Mouse (Mus musculus) kidney, postnatal 14 days (tissue): Measurements from ENCODE around the gene Tspoap1.

Experiments
- DNase-seq: peaks from one replicate; pipeline ENCODE4 v3.0.0; 2022; ENCODE audit warnings: mixed read lengths

The Tspoap1 gene

DNA sequence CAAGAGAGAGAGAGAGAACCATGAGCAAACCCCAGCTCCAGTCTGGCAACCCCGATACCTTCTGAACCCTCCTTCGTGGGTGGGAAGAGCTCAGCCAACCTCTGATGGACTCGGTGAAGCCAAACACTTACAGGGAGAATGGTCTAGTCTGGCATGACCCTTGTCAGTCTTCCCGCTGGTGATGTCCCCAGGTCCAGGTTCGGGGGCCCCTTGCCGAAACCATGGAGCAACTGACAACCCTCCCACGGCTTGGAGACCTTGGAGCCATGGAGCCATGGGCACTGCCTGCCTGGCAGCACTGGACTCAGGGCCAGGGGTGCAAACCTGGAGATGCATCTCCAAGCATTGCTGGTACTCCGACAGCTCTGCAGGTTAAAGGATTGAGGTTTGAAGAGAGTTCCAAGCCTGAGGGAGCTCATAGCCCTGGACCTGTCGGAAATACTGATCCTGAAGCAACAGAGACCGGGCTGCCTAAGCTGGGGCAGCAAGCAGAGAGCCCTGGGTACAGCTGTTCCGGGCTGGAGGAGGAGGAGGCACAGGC, 910 bp downstream of the Tspoap1 start:
- DNase-seq, result no peak

DNA sequence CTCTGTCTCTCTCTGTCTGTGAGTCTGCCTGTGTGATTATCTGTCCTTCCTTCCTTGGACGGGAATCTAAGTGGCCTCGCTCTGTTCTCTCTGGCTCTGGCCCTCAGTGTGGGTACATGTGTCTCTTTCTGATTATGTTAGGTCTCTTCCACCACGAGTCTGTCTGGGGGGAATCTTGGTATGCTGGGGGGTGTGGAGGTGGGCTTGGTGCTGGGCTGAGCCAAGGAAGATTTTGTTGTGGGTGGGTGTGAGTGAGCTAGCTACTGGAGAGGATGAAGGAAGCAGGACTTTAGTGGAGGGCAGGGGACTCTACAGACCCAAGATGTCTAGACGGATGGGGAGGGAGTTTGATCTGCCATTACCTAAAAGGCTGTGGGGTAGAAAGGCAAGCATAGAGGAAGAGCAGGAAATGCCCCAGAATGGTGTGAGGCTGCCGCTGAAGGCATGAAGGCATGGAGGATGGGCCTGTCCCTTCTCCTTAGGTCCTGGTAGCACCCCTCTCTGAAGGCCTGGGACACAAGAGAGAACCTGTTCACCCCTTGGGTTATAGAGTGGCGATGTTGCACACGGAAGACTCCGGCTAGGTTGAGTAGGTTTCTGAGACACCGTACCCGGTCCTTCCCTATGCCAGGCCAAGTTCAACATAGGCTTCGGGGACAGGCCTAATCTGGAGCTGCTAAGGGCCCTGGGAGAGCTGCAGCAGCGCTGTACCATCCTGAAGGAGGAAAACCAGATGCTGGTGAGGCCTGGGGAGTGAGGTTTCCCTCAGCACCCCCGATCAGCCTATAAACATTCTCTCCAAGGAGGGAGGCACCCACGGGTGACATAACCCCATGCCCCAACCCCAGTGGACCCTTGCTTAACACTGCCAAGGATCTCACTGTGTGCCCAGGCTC, 1.7 kb downstream of the Tspoap1 start:
- DNase-seq, result no peak

DNA sequence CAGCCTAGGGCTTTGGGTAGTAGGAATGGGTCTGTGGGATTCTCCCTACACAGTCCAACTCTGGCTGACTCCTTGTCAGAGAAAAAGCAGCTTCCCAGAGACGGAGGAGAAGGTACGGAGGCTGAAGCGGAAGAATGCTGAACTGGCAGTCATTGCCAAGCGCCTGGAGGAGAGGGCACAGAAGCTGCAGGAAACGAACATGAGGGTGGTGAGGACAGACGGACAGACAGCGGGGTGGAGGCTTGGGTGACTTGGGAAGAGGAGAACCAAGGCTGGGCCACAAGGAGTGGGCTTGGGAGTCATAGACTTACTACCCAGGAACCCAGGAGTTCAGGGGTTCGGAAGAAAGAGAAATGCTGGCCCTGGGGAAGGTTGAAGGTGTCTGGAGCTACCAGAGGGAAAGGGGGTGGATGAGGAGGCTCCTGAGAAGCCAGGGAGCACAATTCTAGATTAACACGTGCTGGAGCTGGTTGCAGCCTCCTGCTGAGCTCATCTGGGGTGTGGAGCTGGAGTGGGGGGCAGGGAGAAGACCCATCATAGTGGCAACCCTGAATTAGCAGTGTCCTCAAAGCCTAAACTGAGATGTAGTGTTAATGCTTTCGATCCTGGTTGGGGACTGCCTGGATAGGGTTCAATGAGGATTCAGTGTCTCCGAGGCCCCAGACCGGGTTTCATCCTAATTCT, 2.5 kb downstream of the Tspoap1 start:
- no peak for DNase-seq

DNA sequence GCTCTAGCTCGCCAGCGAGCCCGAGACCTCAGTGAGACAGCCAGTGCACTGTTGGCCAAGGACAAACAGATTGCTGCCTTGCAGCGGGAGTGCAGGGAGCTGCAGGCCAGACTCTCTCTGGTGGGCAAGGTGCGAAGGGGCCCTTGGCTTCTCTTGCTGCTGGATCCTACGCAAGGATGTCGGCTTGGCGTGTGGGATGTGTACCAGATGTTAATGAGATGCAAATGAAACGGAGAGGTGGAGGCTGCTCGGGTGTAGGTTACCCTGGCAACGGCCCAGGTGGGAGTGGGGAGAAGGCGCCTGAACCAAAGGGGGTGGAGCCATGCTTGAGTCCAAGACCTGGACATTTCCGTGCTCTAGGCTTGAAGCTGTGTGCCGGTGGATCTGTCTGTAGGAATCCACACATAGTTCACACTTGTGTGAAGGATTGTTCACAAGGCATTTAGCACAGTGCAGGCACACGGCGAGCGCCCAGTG, 3.2 kb downstream of the Tspoap1 start:
- peak; percentile 68 for DNase-seq

DNA sequence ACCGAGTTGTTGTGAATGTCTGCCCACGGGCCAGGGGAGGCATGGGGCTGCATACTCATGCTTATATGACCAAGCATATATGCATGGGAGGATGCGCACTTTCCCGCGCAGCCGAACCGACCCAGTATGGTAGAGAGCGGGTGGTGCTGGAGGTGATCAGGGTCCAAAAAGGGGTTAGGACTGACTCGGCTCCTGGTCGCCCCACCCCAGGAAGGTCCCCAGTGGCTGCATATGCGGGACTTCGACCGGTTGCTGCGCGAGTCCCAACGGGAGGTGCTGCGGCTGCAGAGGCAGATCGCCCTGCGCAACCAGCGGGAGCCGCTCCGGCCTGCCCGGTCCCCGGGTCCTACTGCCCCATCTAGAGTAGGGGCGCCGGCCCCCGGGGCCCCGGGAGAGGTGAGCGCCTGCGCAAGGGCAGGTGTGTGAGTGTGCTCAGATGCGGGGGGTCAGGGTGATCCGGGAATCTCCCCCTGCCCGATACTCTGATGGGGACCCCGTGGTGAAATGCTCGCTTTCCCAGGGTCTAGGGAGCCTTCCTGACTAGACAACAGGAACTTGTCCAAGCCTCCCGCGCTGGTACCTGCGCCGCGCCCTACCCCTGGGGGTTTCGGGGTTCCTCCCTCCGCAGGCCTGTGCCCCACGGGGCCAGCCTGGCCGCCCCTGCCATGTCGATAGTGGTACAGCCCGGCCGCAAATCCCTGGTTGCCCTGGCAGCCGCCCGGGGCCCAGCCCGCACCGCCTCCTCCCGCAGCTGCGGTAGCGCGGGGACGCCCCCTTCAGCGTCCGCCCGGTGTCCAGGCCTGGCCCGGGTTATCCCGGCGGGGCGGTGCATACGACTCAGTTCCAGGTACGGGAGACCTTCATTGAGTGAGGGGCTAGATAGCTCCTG, 3.9 kb downstream of the Tspoap1 start:
- DNase-seq, result peak; percentile 33

DNA sequence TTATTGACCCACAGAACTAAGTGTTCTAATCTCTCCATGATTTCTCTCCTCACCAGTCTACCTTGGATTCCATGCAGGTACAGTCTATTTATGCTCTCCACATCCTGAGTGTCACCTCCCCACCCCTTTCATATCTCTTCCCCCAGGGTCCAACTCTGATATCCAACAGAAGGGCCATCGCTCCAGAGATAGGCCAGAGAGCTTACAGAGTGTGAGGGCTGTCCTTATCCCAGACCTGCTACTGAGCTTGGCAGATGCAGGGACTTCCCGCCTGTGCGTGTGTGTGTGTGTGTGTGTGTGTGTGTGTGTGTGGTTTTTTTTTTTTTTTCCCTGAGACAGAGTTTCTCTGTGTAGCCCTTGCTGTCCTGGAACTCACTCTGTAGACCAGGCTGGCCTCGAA, 8.4 kb downstream of the Tspoap1 start:
- no peak for DNase-seq

DNA sequence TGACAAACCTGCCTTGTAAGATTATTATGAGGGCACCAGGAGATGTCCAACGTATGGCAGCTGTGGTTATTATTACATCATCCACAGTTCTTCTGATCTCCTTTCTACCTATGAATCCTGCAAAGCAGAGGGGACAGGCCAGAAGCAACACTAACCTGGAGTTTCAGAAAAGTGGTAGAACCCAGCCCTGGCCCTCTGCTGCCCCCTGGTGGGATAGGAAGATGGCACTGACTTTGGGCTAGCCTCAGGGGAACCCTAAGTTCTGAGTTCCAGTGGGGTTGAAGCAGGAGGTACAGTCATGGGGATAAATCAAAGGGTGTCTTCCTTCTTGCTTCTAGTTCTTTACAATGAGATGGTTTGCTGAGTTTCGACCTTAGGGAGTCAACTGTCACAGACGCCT, 10.6 kb downstream of the Tspoap1 start:
- peak; percentile 70 for DNase-seq

DNA sequence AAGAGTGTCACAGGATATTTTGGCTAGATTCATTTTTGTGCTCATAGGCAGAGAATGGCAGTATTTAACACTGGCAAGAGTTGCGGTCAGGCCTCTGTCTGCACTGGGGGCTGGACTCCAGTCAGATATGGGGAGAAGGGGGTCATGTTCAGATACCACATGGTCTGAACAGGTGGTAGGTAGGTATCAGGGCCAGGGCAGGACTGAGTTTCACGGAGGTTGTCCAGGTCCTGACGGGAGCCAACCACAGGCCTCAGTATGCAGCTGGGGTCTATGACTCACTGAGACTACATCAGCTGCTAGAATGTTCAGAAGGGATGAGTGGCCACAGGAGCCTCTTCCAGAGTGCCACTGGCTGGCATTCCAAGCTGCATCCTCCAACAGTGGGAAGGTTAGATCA, 12.0 kb downstream of the Tspoap1 start:
- DNase-seq, result no peak

DNA sequence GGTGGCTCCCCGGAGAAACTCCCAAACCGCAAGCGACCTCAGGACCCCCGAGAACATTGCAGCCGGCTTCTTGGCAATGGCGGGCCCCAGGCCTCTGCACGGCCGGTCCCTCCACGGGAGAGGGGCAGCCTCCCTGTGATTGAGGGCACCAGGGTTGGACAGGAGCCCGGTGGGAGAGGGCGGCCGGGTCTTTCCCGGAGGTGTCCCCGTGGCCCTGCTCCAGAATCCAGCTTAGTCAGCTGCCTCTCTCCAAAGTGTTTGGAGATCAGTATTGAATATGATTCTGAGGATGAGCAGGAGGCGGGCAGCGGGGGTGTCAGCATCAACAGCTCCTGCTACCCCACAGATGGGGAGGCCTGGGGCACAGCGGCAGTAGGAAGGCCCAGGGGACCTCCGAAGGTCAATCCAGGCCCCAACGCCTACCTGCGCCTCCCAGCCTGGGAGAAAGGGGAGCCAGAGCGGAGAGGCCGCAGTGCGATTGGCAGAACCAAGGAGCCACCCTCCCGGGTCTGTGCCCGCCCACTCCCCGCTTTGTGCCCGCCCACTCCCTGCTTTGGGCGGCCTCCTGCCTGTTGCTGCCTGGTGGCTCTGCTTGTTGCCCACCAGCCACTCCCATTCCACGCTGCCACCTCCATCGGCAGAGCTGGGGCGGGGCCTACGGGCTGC, 17.9 kb downstream of the Tspoap1 start:
- DNase-seq, result peak; percentile 90

DNA sequence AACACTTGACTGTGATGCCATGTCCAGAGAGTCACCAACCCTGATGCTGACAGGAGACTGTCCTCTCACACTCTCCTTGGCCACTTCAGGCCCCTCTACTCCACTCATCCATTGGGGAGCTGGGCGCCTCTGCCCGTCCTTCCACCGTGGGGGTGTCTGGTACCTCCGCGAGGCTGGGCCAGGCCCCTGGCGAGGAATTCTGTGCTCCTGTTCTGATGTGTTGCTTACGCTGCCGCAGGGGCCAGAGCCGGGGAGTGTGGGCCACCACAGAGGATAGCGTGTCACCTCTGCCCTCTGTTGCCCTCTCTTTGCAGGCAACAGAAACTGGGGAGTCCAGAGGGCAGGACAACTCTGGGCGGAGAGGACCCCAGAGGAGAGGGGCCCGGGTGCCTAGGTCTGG, 18.6 kb downstream of the Tspoap1 start:
- DNase-seq, result no peak

DNA sequence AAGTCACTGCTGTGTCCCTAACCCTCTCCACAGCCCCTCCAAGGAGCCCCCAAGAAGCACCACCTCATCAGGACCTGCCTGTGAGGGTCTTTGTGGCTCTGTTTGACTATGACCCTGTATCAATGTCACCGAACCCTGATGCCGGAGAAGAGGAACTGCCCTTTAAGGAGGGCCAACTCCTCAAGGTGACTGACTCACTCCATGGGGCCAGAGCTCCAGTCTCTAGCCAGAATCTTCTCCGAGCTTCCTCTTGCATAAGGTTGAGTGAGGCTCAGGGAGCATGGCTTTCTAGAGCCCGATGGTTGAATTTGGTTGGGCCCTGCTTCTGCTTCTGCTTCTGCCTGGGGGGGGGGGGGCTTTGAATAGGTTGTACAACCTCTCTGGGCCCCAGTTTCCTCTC, 19.1 kb downstream of the Tspoap1 start:
- no peak for DNase-seq

DNA sequence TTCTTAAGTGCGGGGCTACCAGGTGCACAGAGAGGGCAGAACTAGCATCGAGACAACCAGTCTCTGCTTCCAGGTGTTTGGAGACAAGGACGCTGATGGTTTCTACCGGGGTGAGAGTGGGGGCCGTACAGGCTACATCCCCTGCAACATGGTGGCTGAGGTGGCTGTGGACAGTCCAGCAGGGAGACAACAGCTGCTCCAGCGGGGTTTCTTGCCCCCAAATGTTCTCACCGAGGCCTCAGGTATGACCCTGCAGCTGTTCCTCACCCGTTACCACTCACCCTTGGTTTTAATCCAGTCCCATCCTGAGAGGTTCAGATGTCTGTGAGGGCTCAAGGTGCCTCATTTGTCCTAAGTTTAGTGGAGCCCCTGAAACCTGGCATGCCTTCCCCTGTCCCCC, 19.8 kb downstream of the Tspoap1 start:
- no peak for DNase-seq

DNA sequence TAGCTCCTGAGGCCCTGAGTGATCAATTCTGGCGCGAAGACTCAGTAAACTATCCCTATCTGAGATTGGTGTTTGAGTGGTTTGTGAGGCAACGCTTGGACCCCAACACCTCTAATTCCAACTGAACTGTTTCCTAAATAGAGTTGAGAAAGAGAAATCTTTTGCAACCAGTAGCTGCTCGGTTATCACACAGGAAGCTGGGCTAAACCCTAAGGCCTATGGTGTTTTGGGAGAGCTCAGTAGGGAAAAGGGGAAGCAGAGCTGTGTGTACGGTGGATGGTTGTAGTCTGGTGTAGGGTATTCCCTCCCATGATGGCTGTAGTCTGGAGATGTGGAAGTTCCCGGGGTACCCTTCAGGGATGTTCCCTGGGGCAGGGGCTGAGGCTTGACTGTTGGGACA, 29.7 kb downstream of the Tspoap1 start:
- DNase-seq, result no peak

DNA sequence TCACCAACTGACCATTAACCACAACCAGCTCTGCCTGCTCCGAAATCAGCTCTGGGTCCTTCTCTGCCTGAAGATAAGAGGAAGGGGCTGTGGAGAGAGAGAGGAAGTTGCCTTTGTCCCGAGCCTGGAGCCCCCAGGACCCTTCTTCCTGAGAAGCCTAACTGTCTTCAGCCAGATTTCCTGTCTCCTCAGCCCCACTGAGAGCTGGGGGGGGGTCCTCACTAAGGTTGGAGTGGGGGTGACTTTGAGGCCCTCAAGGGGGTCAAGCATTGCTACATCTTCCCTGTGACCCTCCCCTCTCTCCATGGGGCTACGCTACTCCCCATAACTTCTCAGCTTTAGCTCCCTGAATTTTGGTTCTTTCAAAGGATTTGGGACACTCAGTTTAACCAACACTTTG, 33.1 kb downstream of the Tspoap1 start, which contains the start of gene Mpo:
Gene Mpo, plus strand, starts transcription at position 122 of the 400 bp plus-strand sequence.
- DNase-seq, result no peak

DNA sequence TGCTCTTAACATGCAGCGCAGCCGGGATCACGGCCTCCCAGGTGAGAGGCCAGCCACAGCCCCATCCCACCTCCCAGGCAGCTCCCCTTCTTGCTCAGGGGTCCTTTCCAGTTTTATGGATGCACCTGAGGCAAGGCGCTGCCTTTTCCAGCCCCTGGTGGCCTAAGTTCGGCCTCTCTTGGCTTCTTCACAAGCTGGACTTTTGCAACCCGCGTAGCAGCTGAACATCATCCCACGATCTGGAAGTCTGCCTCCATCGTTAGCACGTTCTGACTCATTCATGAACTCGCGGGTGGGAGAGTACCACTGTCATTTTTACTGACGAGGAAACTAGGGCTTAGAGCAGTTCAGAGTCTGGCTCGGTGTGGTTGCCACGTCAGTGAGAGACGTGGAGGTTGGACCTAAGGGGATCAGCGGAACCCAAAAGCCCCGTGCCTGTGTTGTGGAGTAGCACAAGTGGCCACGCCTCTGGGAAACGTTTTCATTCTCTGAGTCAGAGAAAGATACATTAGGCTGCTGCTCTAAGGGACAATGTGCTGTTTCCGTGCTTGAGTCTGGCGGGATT, 41.5 kb downstream of the Tspoap1 start:
- no peak for DNase-seq

DNA sequence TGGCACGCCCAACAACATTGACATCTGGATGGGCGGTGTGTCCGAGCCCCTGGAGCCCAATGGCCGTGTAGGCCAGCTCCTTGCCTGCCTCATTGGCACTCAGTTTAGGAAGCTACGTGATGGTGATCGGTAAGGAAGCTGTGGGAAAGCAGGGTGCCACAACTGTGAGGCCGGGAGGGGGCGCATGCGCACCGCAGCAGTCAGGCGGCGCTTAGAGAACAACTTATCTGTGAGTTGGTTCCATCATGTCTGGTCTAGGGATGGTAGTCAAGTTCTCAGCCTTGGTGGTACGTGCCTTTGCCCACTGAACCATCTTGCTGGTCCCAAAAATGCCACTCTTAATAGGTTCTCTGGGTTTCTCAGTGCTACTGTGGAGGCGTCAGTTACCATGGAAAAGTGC, 42.3 kb downstream of the Tspoap1 start:
- peak; percentile 24 for DNase-seq

DNA sequence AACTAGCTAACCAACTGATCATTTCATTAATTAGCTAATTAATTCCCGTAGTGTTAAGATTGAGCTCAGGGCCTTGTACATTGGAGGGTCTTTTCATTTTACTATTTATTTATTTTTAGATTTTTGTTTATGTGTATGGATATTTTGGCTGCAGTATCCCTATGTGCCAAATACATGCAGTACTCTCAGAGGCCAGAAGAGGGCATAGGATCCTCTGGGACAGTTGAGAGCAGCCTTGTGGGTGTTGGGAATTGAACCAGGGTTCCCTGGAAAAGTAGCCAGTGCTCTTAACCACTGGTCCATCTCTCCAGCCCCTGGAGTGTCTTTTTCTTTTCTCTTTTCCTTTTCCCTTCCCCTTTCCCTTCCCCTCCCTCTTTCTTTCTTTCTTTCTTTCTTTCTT, 45.1 kb downstream of the Tspoap1 start:
- DNase-seq, result peak; percentile 19

DNA sequence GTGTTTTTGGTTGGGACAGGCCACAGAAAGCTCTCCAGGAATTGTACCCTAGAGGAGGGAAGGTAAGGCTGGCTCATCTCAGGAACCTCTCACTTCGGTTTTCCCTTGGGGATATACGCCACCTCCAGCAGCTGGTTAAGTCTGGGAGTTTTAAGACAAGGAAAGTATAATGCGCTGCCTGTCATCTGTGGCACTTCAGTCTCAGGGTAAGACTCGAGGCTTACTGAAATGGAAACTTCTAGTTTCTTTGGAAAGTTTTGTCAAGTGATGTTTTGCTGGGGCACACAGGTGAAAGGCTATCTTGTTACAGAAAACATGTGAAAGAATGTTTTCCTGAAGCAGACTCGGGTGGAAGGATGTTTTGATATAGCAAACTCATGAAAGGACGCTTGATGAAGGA, 47.1 kb downstream of the Tspoap1 start:
- no peak for DNase-seq

DNA sequence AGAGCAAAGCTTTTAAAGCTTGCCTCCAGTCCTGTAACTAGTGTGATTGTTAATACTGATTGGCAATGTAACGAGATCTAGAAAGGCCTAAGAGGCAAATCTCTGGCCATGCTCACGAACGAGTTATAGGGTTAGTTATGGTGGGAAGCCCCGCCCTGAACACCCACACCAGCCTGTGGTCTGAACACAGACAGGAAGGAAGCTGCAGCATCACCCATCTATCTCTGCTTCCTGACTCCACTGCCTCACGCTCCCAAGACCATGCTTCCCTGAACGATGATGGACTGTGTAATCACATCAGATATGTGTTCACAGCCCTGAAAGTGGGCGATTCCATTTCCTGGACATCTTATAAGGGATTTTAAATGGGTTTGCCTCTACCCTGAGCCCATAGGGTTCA, 47.9 kb downstream of the Tspoap1 start:
- DNase-seq, result no peak

DNA sequence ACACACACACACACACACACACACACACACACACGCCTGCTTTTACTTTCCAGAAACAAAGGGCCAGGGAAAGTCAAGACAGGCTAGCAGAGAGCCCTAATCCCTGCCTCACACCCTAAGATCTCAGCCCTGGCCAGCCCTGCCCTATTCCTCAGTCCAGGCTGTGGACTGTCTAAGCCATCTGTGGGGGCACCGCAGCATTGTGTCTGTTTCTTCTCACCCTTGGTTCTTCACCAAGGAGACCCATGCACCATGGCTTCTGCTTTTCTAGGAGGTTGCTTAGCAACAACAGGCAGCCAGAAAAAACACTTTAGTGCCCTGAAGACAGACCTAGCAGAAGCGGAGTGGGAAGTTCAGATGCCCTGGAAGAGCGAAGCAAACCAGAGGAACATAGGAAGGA, 51.1 kb downstream of the Tspoap1 start:
- no peak for DNase-seq

DNA sequence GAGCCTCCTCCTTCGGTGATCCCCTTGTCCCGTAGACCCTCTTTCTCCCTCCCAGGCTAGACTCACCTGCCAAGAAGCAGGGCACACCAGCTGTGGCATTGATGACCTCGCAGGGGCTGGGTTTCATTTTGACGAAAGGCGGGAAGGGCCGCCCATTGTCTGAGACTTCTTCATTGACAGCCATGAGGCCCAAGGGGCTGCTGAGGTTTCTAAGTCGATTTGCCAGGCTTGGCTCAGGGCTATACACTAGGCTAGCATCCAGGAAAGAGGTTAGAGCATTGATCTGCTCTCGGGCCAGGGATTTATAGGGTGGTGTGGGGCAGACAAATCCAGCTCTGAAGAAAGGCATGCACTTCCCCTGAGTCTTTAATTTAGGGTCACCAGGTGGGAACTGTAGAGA, 54.5 kb downstream of the Tspoap1 start:
- no peak for DNase-seq
